ENCODE assay signal across 15 mouse cellular contexts in the genomic region with DNA sequence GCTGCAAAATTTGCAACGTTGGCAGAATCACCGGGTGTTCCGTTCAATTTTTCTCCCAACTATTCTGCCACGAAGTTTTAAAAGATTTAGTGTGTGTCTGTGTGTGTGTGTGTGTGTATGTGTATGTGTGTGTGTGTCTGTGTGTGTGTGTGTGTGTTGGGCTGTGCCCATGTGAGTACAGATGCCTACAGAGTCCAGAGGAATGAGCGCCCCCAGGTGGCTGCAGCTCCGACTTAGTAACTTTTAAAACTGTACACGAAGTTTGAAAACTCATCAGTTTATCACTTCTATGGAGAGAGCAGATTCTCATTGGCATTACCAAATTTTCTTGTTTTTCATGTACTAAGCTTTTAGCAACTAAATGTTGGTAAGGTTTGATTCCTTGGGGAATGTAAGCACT.
A peak's percentile ranks its signal among the peaks of the same experiment; 100 is the strongest.
DNase-seq lines count a peak whose midpoint lies in the region; ATAC-seq and TF ChIP-seq lines count a peak whose summit lies in the region.
"Had no signal": no experiment of that assay in that cellular context is flagged by ENCODE, and none has a peak within 500 bp of the region (broad histone marks: within the 10 kb centered on the region; RNA-seq: fewer than 3 reads in every experiment).

No protein-coding gene starts in this region.

- no peaks in the 10 kb centered on the region for H3K4me1 ChIP-seq in hindbrain, postnatal 0 days (ENCODE audit: insufficient read depth, low read length)
- no peaks in the 10 kb centered on the region for H3K4me1 ChIP-seq in hindbrain, embryonic 13.5 days (replicated peaks)
- H3K4me1 ChIP-seq in thymus, adult 2 months (replicated peaks; ENCODE audit: control insufficient read depth, insufficient read depth, low read length) = no peaks in the 10 kb centered on the region
- H3K4me1 ChIP-seq in intestine, postnatal 0 days (replicated peaks; ENCODE audit: control insufficient read depth, insufficient read depth, low read length) = no peaks in the 10 kb centered on the region
- H3K4me1 ChIP-seq: embryonic facial prominence, embryonic 13.5 days; forebrain, embryonic 10.5 days; hindbrain, embryonic 15.5 days; limb, embryonic 13.5 days; neural tube, embryonic 13.5 days had no signal

- no peak for TF ChIP-seq POLR2A in thymus, adult 2 months (IDR thresholded peaks at IDR 0.05; ENCODE audit: control insufficient read depth, extremely low read depth, insufficient read depth, low read length, poor library complexity)

- 78% methylated on average over 7 of the region's 7 CpGs for WGBS in hindbrain, postnatal 0 days
- WGBS in hindbrain, embryonic 13.5 days = 92% methylated on average over 7 of the region's 7 CpGs
- WGBS in thymus, adult 2 months = 96% methylated on average over 7 of the region's 7 CpGs
- 86% methylated on average over 7 of the region's 7 CpGs for WGBS in intestine, postnatal 0 days

- no peak overlapping the region for H3K27ac ChIP-seq in hindbrain, postnatal 0 days
- H3K27ac ChIP-seq in hindbrain, embryonic 13.5 days = no peak overlapping the region
- H3K27ac ChIP-seq in thymus, adult 2 months (ENCODE audit: control insufficient read depth, insufficient read depth, low read length) = no peak overlapping the region
- H3K27ac ChIP-seq in intestine, postnatal 0 days (ENCODE audit: low read depth, low read length) = no peak overlapping the region
- H3K27ac ChIP-seq: embryonic facial prominence, embryonic 13.5 days; forebrain, embryonic 10.5 days; hindbrain, embryonic 15.5 days; limb, embryonic 13.5 days; neural tube, embryonic 13.5 days had no signal

- no peaks in the 10 kb centered on the region for H3K27me3 ChIP-seq in hindbrain, postnatal 0 days (ENCODE audit: insufficient read depth, low read length)
- no peaks in the 10 kb centered on the region for H3K27me3 ChIP-seq in hindbrain, embryonic 13.5 days
- H3K27me3 ChIP-seq in thymus, adult 2 months (ENCODE audit: control insufficient read depth, insufficient read depth, low read length) = no peaks in the 10 kb centered on the region
- H3K27me3 ChIP-seq in intestine, postnatal 0 days (replicated peaks; ENCODE audit: control insufficient read depth, insufficient read depth, low read length) = no peaks in the 10 kb centered on the region
- H3K27me3 ChIP-seq: embryonic facial prominence, embryonic 13.5 days; hindbrain, embryonic 15.5 days; limb, embryonic 13.5 days; neural tube, embryonic 13.5 days had no signal

- peak; percentile 20 for DNase-seq in CD4-positive, CD25-positive, alpha-beta regulatory T cell, adult 2 months (ENCODE audit: low read depth, low spot score)
- peak; percentile 27 for DNase-seq in hindbrain, postnatal 0 days (ENCODE audit: low spot score)
- DNase-seq in thymus, postnatal 0 days (ENCODE audit: low spot score) = peak; percentile 7
- no peak for DNase-seq in thymus, adult 2 months
- peak; percentile 11 for DNase-seq in lung, postnatal 14 days
- DNase-seq: cerebellum, adult 11 months; heart, adult 18-20 months had no signal

- no peaks in the 10 kb centered on the region for H3K9me3 ChIP-seq in hindbrain, postnatal 0 days (ENCODE audit: low read length)
- no peaks in the 10 kb centered on the region for H3K9me3 ChIP-seq in hindbrain, embryonic 13.5 days
- H3K9me3 ChIP-seq in intestine, postnatal 0 days (ENCODE audit: control insufficient read depth) = no peaks in the 10 kb centered on the region
- H3K9me3 ChIP-seq: embryonic facial prominence, embryonic 13.5 days; forebrain, embryonic 10.5 days; hindbrain, embryonic 15.5 days; limb, embryonic 13.5 days; neural tube, embryonic 13.5 days had no signal

- TF ChIP-seq CTCF in hindbrain, postnatal 0 days (IDR thresholded peaks at IDR 0.05; ENCODE audit: low read depth) = peak; percentile 30; the same call in 1 of the 2 replicates
- TF ChIP-seq CTCF in thymus, adult 2 months (IDR thresholded peaks at IDR 0.05; ENCODE audit: borderline replicate concordance, control insufficient read depth, extremely low read depth, insufficient read depth, low read length, poor library complexity) = no peak
- no peak; the same call in 1 of the 2 replicates for TF ChIP-seq CTCF in intestine, postnatal 0 days (IDR thresholded peaks at IDR 0.05; ENCODE audit: low read depth)

- no peak for ATAC-seq in CD4-positive, CD25-positive, alpha-beta regulatory T cell, adult 4 months
- no peak for ATAC-seq in hindbrain, postnatal 0 days
- ATAC-seq in hindbrain, embryonic 13.5 days (ENCODE audit: low FRiP score) = no peak
- no peak for ATAC-seq in intestine, postnatal 0 days

- peaks cover 3% of the 10 kb centered on the region; the same call in 1 of the 2 replicates for H3K36me3 ChIP-seq in hindbrain, postnatal 0 days (ENCODE audit: insufficient read depth, low read length)
- peaks cover 39% of the 10 kb centered on the region for H3K36me3 ChIP-seq in hindbrain, embryonic 13.5 days
- peaks cover 13% of the 10 kb centered on the region for H3K36me3 ChIP-seq in thymus, adult 2 months (ENCODE audit: control insufficient read depth, insufficient read depth, low read length)
- peaks cover 23% of the 10 kb centered on the region; the same call in 1 of the 2 replicates for H3K36me3 ChIP-seq in intestine, postnatal 0 days (ENCODE audit: control insufficient read depth, insufficient read depth)

- H3K9ac ChIP-seq in hindbrain, postnatal 0 days (replicated peaks; ENCODE audit: low read length) = no peak overlapping the region
- no peak overlapping the region for H3K9ac ChIP-seq in hindbrain, embryonic 13.5 days
- no peak overlapping the region for H3K9ac ChIP-seq in intestine, postnatal 0 days (ENCODE audit: low read depth, low read length)
- H3K9ac ChIP-seq: embryonic facial prominence, embryonic 13.5 days; hindbrain, embryonic 15.5 days; limb, embryonic 13.5 days; neural tube, embryonic 13.5 days had no signal

- H3K4me2 ChIP-seq in hindbrain, postnatal 0 days (ENCODE audit: low read depth, low read length) = no peak overlapping the region
- no peak overlapping the region for H3K4me2 ChIP-seq in hindbrain, embryonic 13.5 days
- H3K4me2 ChIP-seq in intestine, postnatal 0 days (replicated peaks; ENCODE audit: low read depth) = no peak overlapping the region
- H3K4me2 ChIP-seq: embryonic facial prominence, embryonic 13.5 days; hindbrain, embryonic 15.5 days; limb, embryonic 13.5 days; neural tube, embryonic 13.5 days had no signal

- H3K4me3 ChIP-seq in hindbrain, postnatal 0 days (ENCODE audit: low read length) = no peak overlapping the region
- H3K4me3 ChIP-seq in hindbrain, embryonic 13.5 days = no peak overlapping the region
- H3K4me3 ChIP-seq in thymus, adult 2 months (ENCODE audit: control insufficient read depth, insufficient read depth, low read length) = no peak overlapping the region
- no peak overlapping the region for H3K4me3 ChIP-seq in intestine, postnatal 0 days (ENCODE audit: low read depth, low read length)
- H3K4me3 ChIP-seq: embryonic facial prominence, embryonic 13.5 days; forebrain, embryonic 10.5 days; hindbrain, embryonic 15.5 days; limb, embryonic 13.5 days; neural tube, embryonic 13.5 days had no signal
